Mouse (Mus musculus) adrenal gland, adult 8-10 months (tissue): Measurements from ENCODE around the gene Sh3bp5l. TPM values are rescaled to one million over a fixed set of nuclear protein-coding genes. Genes with fewer than 3 reads are reported as not detected.
A peak's percentile ranks its signal among the peaks of the same experiment; 100 is the strongest.
"Not testable (repeated sequence)": the region's sequence is repeated elsewhere in the genome, so short reads cannot be mapped to it uniquely, and the experiment has no call there.

Experiments
- DNase-seq: peaks from one replicate; pipeline ENCODE4 v3.0.0; 2022
- total RNA-seq, 4 experiments: library from RNA; stranded (reverse); gene quantifications; 2 replicates each; pipeline ENCODE4 v1.2.4; 2022

Gene Sh3bp5l
- total RNA-seq, 4 experiments from 2014 or later: 53.5 to 58.2 (median 55.9) TPM

GRCm38 (mm10) chr11:58322824-58323569 lies 7.5 kb upstream of the Sh3bp5l start:
- peak; percentile 97 for DNase-seq

GRCm38 (mm10) chr11:58323570-58324340 lies 6.8 kb upstream of the Sh3bp5l start:
- DNase-seq: no peak

GRCm38 (mm10) chr11:58324614-58325229 lies 5.8 kb upstream of the Sh3bp5l start:
- DNase-seq: no peak

- no peak for DNase-seq
Measured at GRCm38 (mm10) chr11:58326781-58327180, 3.7 kb upstream of the Sh3bp5l start.

- DNase-seq: no peak
Measured at GRCm38 (mm10) chr11:58329906-58330275, 633 bp upstream of the Sh3bp5l start.

- no peak for DNase-seq
Measured at GRCm38 (mm10) chr11:58331149-58331495, 598 bp downstream of the Sh3bp5l start.

- DNase-seq: no peak
Measured at GRCm38 (mm10) chr11:58331546-58331945, 1.0 kb downstream of the Sh3bp5l start.

GRCm38 (mm10) chr11:58334746-58335145 lies 4.2 kb downstream of the Sh3bp5l start:
- peak; percentile 89 for DNase-seq

GRCm38 (mm10) chr11:58346745-58347144 lies 16.2 kb downstream of the Sh3bp5l start:
- DNase-seq: no peak

- no peak for DNase-seq
Measured at GRCm38 (mm10) chr11:58350628-58351027, 20.1 kb downstream of the Sh3bp5l start.

GRCm38 (mm10) chr11:58351179-58351578 lies 20.7 kb downstream of the Sh3bp5l start:
- DNase-seq: no peak

GRCm38 (mm10) chr11:58352681-58353548 lies 22.4 kb downstream of the Sh3bp5l start:
- no peak for DNase-seq

- DNase-seq: no peak
Measured at GRCm38 (mm10) chr11:58353709-58354108, 23.2 kb downstream of the Sh3bp5l start.

- no peak for DNase-seq
Measured at GRCm38 (mm10) chr11:58354476-58354875, 24.0 kb downstream of the Sh3bp5l start.

- no peak for DNase-seq
Measured at GRCm38 (mm10) chr11:58354927-58355326, 24.4 kb downstream of the Sh3bp5l start.

GRCm38 (mm10) chr11:58357042-58357441 lies 26.5 kb downstream of the Sh3bp5l start:
- DNase-seq: no peak

- DNase-seq: no peak
Measured at GRCm38 (mm10) chr11:58357844-58358534, 27.5 kb downstream of the Sh3bp5l start.

GRCm38 (mm10) chr11:58362562-58362961 lies 32.0 kb downstream of the Sh3bp5l start:
- not testable (repeated sequence) for DNase-seq

GRCm38 (mm10) chr11:58364454-58364853 lies 33.9 kb downstream of the Sh3bp5l start:
- no peak for DNase-seq

GRCm38 (mm10) chr11:58366191-58366590 lies 35.7 kb downstream of the Sh3bp5l start:
- DNase-seq: not testable (repeated sequence)

- no peak for DNase-seq
Measured at GRCm38 (mm10) chr11:58377273-58377672, 46.7 kb downstream of the Sh3bp5l start.

GRCm38 (mm10) chr11:58377686-58378085 lies 47.2 kb downstream of the Sh3bp5l start:
- DNase-seq: no peak
